In the genomic region with DNA sequence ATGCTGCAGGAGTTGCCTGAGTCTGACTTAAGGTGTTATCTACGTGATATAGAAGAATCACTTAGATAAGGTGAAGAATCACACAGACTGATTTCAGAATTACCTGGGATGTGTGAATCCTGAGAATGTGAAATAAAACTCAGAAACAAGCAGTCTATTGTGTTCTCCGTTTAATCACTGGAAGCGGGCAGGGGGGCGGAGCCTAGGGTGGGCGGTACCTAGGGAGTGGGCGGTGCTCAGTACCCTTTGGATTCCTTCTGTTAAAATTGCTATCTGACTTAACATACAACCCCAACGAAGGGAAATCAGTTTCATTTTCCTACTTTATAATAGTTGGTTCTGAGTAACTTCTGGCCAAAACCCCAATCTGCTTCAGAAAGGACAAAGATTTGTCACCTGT, we compare ENCODE assay signal across 8 mouse cellular contexts. TPM values are rescaled to one million over a fixed set of nuclear protein-coding genes. Genes with fewer than 3 reads are reported as not detected.
DNase-seq lines count a peak whose midpoint lies in the region; ATAC-seq and TF ChIP-seq lines count a peak whose summit lies in the region.

No protein-coding gene starts in this region.

- 9% methylated on average over 7 of the region's 7 CpGs for WGBS in forebrain, embryonic 11.5 days
- WGBS in intestine, embryonic 16.5 days = 15% methylated on average over 7 of the region's 7 CpGs
- WGBS in lung, embryonic 14.5 days = 7% methylated on average over 7 of the region's 7 CpGs
- 16% methylated on average over 7 of the region's 7 CpGs for WGBS in stomach, embryonic 16.5 days

- peak overlapping the region; percentile 2; the same call in 1 of the 2 replicates for H3K4me2 ChIP-seq in forebrain, embryonic 11.5 days (ENCODE audit: low read depth, low read length, severe bottlenecking)
- H3K4me2 ChIP-seq in intestine, embryonic 16.5 days (ENCODE audit: low read depth, low read length) = peak overlapping the region; percentile 39
- H3K4me2 ChIP-seq in lung, embryonic 14.5 days = peak overlapping the region; percentile 47
- H3K4me2 ChIP-seq in stomach, embryonic 16.5 days (ENCODE audit: low read depth, low read length) = peak overlapping the region; percentile 26; the same call in 1 of the 2 replicates

- H3K9me3 ChIP-seq in forebrain, embryonic 11.5 days (ENCODE audit: control insufficient read depth, low read length) = no peaks in the 10 kb centered on the region
- no peaks in the 10 kb centered on the region for H3K9me3 ChIP-seq in intestine, embryonic 16.5 days (ENCODE audit: control insufficient read depth, low read length)
- no peaks in the 10 kb centered on the region for H3K9me3 ChIP-seq in lung, embryonic 14.5 days (ENCODE audit: low read depth, low read length)
- no peaks in the 10 kb centered on the region for H3K9me3 ChIP-seq in stomach, embryonic 16.5 days (replicated peaks; ENCODE audit: control insufficient read depth, low read length)

- H3K9ac ChIP-seq in forebrain, embryonic 11.5 days (ENCODE audit: low read length) = no peak overlapping the region
- no peak overlapping the region for H3K9ac ChIP-seq in intestine, embryonic 16.5 days (ENCODE audit: low read depth, low read length)
- no peak overlapping the region for H3K9ac ChIP-seq in lung, embryonic 14.5 days
- H3K9ac ChIP-seq in stomach, embryonic 16.5 days (ENCODE audit: low read length) = no peak overlapping the region

- ATAC-seq in forebrain, embryonic 11.5 days (replicated peaks; ENCODE audit: low FRiP score) = no peak
- ATAC-seq in intestine, embryonic 16.5 days = peak; percentile 50; the same call in 1 of the 2 replicates
- no peak for ATAC-seq in lung, embryonic 14.5 days (ENCODE audit: insufficient read depth)
- ATAC-seq in stomach, embryonic 16.5 days (ENCODE audit: insufficient read depth, low FRiP score) = no peak

- no peak overlapping the region for H3K4me3 ChIP-seq in forebrain, embryonic 11.5 days (ENCODE audit: low read depth, low read length)
- H3K4me3 ChIP-seq in intestine, embryonic 16.5 days (ENCODE audit: low read length) = peak overlapping the region; percentile 18
- no peak overlapping the region for H3K4me3 ChIP-seq in lung, embryonic 14.5 days (ENCODE audit: low read depth, low read length)
- no peak overlapping the region; the same call in 1 of the 2 replicates for H3K4me3 ChIP-seq in stomach, embryonic 16.5 days (replicated peaks; ENCODE audit: low read length)

- no peaks in the 10 kb centered on the region for H3K36me3 ChIP-seq in forebrain, embryonic 11.5 days (ENCODE audit: control insufficient read depth, insufficient read depth, low read length)
- H3K36me3 ChIP-seq in intestine, embryonic 16.5 days (ENCODE audit: control insufficient read depth, insufficient read depth, low read length) = no peaks in the 10 kb centered on the region
- no peaks in the 10 kb centered on the region for H3K36me3 ChIP-seq in lung, embryonic 14.5 days (ENCODE audit: insufficient read depth)
- no peaks in the 10 kb centered on the region for H3K36me3 ChIP-seq in stomach, embryonic 16.5 days (ENCODE audit: control insufficient read depth, insufficient read depth, low read length)

- DNase-seq in CD4-positive helper T cell, adult 2 months (ENCODE audit: low read depth, low spot score) = peak; percentile 70
- DNase-seq in NIH3T3 (ENCODE audit: low read depth) = peak; percentile 48
- no peak for DNase-seq in forebrain, embryonic 11.5 days (ENCODE audit: low spot score)
- DNase-seq in lung, embryonic 14.5 days = peak; percentile 74
- no peak for DNase-seq in layer of hippocampus, postnatal 25 days (ENCODE audit: extremely low spot score in 1 of 2, low spot score in 1 of 2)
- DNase-seq in yolk sac, embryonic 10.5 days (ENCODE audit: low spot score) = no peak

- TF ChIP-seq CTCF in lung, embryonic 14.5 days (IDR thresholded peaks at IDR 0.05; ENCODE audit: low read depth) = no peak

- 0 out of 2 replicates have a peak, but pooled peaks cover 2% of the 10 kb centered on the region for H3K27me3 ChIP-seq in forebrain, embryonic 11.5 days (ENCODE audit: control insufficient read depth, insufficient read depth, low read length)
- H3K27me3 ChIP-seq in intestine, embryonic 16.5 days (replicated peaks; ENCODE audit: control insufficient read depth, insufficient read depth, low read length) = no peaks in the 10 kb centered on the region
- H3K27me3 ChIP-seq in lung, embryonic 14.5 days (ENCODE audit: insufficient read depth, low read length) = no peaks in the 10 kb centered on the region
- H3K27me3 ChIP-seq in stomach, embryonic 16.5 days (ENCODE audit: control insufficient read depth, insufficient read depth, low read length) = no peaks in the 10 kb centered on the region

- H3K27ac ChIP-seq in forebrain, embryonic 11.5 days (ENCODE audit: low read depth, low read length) = no peak overlapping the region
- H3K27ac ChIP-seq in intestine, embryonic 16.5 days (ENCODE audit: low read length) = no peak overlapping the region
- H3K27ac ChIP-seq in lung, embryonic 14.5 days (ENCODE audit: low read depth) = no peak overlapping the region
- H3K27ac ChIP-seq in stomach, embryonic 16.5 days (ENCODE audit: low read length) = no peak overlapping the region

- H3K4me1 ChIP-seq in forebrain, embryonic 11.5 days (replicated peaks; ENCODE audit: control insufficient read depth, insufficient read depth, low read length) = peaks cover 2% of the 10 kb centered on the region; the same call in 1 of the 2 replicates
- H3K4me1 ChIP-seq in intestine, embryonic 16.5 days (ENCODE audit: control insufficient read depth, insufficient read depth, low read length) = peaks cover 11% of the 10 kb centered on the region
- H3K4me1 ChIP-seq in lung, embryonic 14.5 days (ENCODE audit: insufficient read depth) = peaks cover 7% of the 10 kb centered on the region; the same call in 1 of the 2 replicates
- no peaks in the 10 kb centered on the region; the same call in 1 of the 2 replicates for H3K4me1 ChIP-seq in stomach, embryonic 16.5 days (ENCODE audit: control insufficient read depth, insufficient read depth, low read length)

RNA-seq across cellular contexts. Expression of a gene that starts 2.2 kb away (rescaled TPM):
- polyA plus RNA-seq in forebrain, embryonic 11.5 days (2014; fragmentation: Nextera tagmentation; extraction: Ambion mirVana) = 5.7 and 6.1 TPM in 2 replicates
- polyA plus RNA-seq in intestine, embryonic 16.5 days (2015; fragmentation: Nextera tagmentation; extraction: Ambion mirVana) = 22.6 and 25.2 TPM in 2 replicates
- polyA plus RNA-seq in lung, embryonic 14.5 days (2014; fragmentation: Nextera tagmentation; extraction: Ambion mirVana) = 7.9 and 9.8 TPM in 2 replicates
- 17.4 and 20.7 TPM in 2 replicates for polyA plus RNA-seq in stomach, embryonic 16.5 days (2015; fragmentation: Nextera tagmentation; extraction: Ambion mirVana)
- total RNA-seq in layer of hippocampus, postnatal 25 days (2021) = 10 to 100 TPM; 19.5 to 25.4 TPM

Comparison
In these comparisons a context has a peak if more than half of its experiments do, and no peak if none do; other contexts are left out.
1. DNase-seq: peak in CD4-positive helper T cell, adult 2 months (single experiment), NIH3T3 (single experiment) and lung, embryonic 14.5 days (single experiment); none in forebrain, embryonic 11.5 days (single experiment), layer of hippocampus, postnatal 25 days (0 of 2) and yolk sac, embryonic 10.5 days (single experiment).
2. Peak in every context shown above with its lines, with median percentiles within 50 percentile points of each other: H3K4me2 ChIP-seq.